Mouse (Mus musculus): ENCODE data around the gene Nfasc. TPM values are rescaled to one million over a fixed set of nuclear protein-coding genes. Genes with fewer than 3 reads are reported as not detected.

Nfasc gene
- polyA plus RNA-seq, 1 experiment = 120 TPM

DNA sequence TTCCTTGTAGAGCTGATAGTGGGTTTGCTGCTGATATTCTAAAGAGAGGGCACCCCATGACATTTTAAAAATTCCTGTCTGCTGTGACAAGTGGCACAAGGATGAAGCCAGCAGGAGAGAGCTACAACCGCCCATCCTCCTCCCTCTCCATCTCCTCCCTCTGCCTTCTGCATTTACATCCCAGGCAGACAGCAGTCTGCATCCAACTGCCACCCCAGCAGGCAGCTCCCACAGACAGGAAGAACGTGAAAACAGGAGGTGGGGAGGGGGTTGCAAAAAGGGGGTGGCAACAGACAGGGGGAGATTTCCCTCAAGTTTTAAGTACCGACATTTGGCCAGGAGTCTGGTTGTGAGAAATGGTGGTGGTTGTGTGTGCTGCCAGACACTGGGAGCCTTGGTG, 82.0 kb downstream of the Nfasc start:
- Histone ChIP-seq H3K4me1 (ENCODE audit: control insufficient read depth, insufficient read depth, low read length) (peaks cover 55% of the 10 kb centered on the region), H3K27me3 (ENCODE audit: control insufficient read depth, insufficient read depth, low read length) (no peaks in the 10 kb centered on the region), H3K4me3 (replicated peaks; ENCODE audit: insufficient read depth, low read depth, low read length) (no peak overlapping the region), H3K27ac (ENCODE audit: insufficient read depth, low read length) (no peak overlapping the region)
- TF ChIP-seq POLR2A (IDR thresholded peaks at IDR 0.05; ENCODE audit: borderline replicate concordance, insufficient read depth, low read length) (no peak), CTCF (IDR thresholded peaks at IDR 0.05; ENCODE audit: borderline replicate concordance, insufficient read depth, low read depth, low read length) (no peak)
- WGBS = 17% methylated on average over 3 of the region's 3 CpGs
- no peak for DNase-seq

DNA sequence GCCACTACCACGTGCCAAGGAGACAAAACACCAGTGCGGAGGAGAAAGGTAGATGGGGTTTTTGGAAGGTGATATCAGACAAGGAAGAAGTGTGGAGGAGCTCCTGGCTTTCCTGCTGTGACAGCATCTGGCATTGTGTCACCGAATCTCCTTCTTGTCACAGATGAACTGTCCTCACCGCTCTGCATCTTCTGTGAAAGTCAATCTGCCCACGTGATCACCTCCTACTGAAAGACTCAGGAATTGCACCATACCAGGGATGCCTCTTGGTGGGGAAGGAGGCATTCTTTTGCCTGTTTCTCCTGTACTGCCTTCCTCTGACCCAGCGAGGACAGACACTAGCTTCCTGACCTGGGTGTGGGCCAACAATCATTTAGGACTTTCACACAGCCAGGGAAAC, 86.0 kb downstream of the Nfasc start:
- WGBS = 14% methylated on average over 6 of the region's 6 CpGs
- Histone ChIP-seq H3K27ac (ENCODE audit: insufficient read depth, low read length) (no peak overlapping the region), H3K4me1 (ENCODE audit: control insufficient read depth, insufficient read depth, low read length) (peaks cover 68% of the 10 kb centered on the region), H3K27me3 (ENCODE audit: control insufficient read depth, insufficient read depth, low read length) (no peaks in the 10 kb centered on the region), H3K4me3 (replicated peaks; ENCODE audit: insufficient read depth, low read depth, low read length) (no peak overlapping the region)
- DNase-seq = peak; percentile 63 to 68
- TF ChIP-seq CTCF (IDR thresholded peaks at IDR 0.05; ENCODE audit: borderline replicate concordance, insufficient read depth, low read depth, low read length) = 0 out of 2 replicates have a peak, but pooled peaks have one; percentile 34
- TF ChIP-seq POLR2A (IDR thresholded peaks at IDR 0.05; ENCODE audit: borderline replicate concordance, insufficient read depth, low read length) = no peak

DNA sequence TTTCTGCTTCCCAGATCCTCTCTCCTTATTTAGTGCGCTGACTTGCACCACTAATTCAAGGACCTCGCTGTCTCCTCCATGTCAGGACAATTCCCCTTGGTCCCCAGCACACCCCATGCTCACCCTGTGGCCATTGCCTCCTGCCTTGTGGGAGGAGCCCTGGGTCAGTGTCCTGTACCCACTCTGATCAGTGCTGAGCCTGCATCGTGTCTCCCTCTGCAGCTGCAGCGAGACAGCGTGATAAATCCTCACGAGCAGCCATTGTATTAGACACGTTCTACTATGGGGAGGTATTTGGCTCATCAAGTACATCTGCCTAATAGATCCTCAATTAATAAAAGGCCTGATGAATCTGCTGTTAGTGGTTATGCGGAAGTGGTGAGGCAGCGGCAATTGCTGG, 86.8 kb downstream of the Nfasc start:
- H3K27ac ChIP-seq (ENCODE audit: insufficient read depth, low read length) = no peak overlapping the region
- H3K4me3 ChIP-seq (replicated peaks; ENCODE audit: insufficient read depth, low read depth, low read length) = no peak overlapping the region
- H3K4me1 ChIP-seq (ENCODE audit: control insufficient read depth, insufficient read depth, low read length) = peaks cover 64% of the 10 kb centered on the region
- TF ChIP-seq CTCF (IDR thresholded peaks at IDR 0.05; ENCODE audit: borderline replicate concordance, insufficient read depth, low read depth, low read length) (no peak), POLR2A (IDR thresholded peaks at IDR 0.05; ENCODE audit: borderline replicate concordance, insufficient read depth, low read length) (no peak)
- DNase-seq = no peak
- H3K27me3 ChIP-seq (ENCODE audit: control insufficient read depth, insufficient read depth, low read length) = no peaks in the 10 kb centered on the region
- 81% methylated on average over 9 of the region's 9 CpGs for WGBS

GRCm38 (mm10) chr1:132653841-132654457, 87.6 kb downstream of the Nfasc start:
- no peak overlapping the region for H3K27ac ChIP-seq (ENCODE audit: insufficient read depth, low read length)
- no peak for DNase-seq
- no peaks in the 10 kb centered on the region for H3K27me3 ChIP-seq (ENCODE audit: control insufficient read depth, insufficient read depth, low read length)
- 65% methylated on average over 12 of the region's 12 CpGs for WGBS
- H3K4me3 ChIP-seq (replicated peaks; ENCODE audit: insufficient read depth, low read depth, low read length) = no peak overlapping the region
- H3K4me1 ChIP-seq (ENCODE audit: control insufficient read depth, insufficient read depth, low read length) = peaks cover 56% of the 10 kb centered on the region
- no peak for TF ChIP-seq POLR2A (IDR thresholded peaks at IDR 0.05; ENCODE audit: borderline replicate concordance, insufficient read depth, low read length)
- TF ChIP-seq CTCF (IDR thresholded peaks at IDR 0.05; ENCODE audit: borderline replicate concordance, insufficient read depth, low read depth, low read length) = no peak

GRCm38 (mm10) chr1:132653161-132653560, 88.4 kb downstream of the Nfasc start:
- no peak for TF ChIP-seq CTCF (IDR thresholded peaks at IDR 0.05; ENCODE audit: borderline replicate concordance, insufficient read depth, low read depth, low read length)
- DNase-seq = no peak
- peaks cover 55% of the 10 kb centered on the region for H3K4me1 ChIP-seq (ENCODE audit: control insufficient read depth, insufficient read depth, low read length)
- 48% methylated on average over 9 of the region's 9 CpGs for WGBS
- no peak overlapping the region for H3K4me3 ChIP-seq (replicated peaks; ENCODE audit: insufficient read depth, low read depth, low read length)
- no peaks in the 10 kb centered on the region for H3K27me3 ChIP-seq (ENCODE audit: control insufficient read depth, insufficient read depth, low read length)
- H3K27ac ChIP-seq (ENCODE audit: insufficient read depth, low read length) = no peak overlapping the region

GRCm38 (mm10) chr1:132650680-132651079, 90.9 kb downstream of the Nfasc start:
- H3K27me3 ChIP-seq (ENCODE audit: control insufficient read depth, insufficient read depth, low read length) = no peaks in the 10 kb centered on the region
- 22% methylated on average over 9 of the region's 9 CpGs for WGBS
- no peak overlapping the region for H3K4me3 ChIP-seq (replicated peaks; ENCODE audit: insufficient read depth, low read depth, low read length)
- TF ChIP-seq POLR2A (IDR thresholded peaks at IDR 0.05; ENCODE audit: borderline replicate concordance, insufficient read depth, low read length) (no peak), CTCF (IDR thresholded peaks at IDR 0.05; ENCODE audit: borderline replicate concordance, insufficient read depth, low read depth, low read length) (no peak)
- DNase-seq = no peak
- H3K4me1 ChIP-seq (ENCODE audit: control insufficient read depth, insufficient read depth, low read length) = peaks cover 34% of the 10 kb centered on the region
- 0 out of 2 replicates have a peak overlapping the region, but pooled peaks have one; percentile 11 for H3K27ac ChIP-seq (ENCODE audit: insufficient read depth, low read length)

GRCm38 (mm10) chr1:132647958-132648357, 93.6 kb downstream of the Nfasc start:
- DNase-seq = no peak
- no peaks in the 10 kb centered on the region for H3K27me3 ChIP-seq (ENCODE audit: control insufficient read depth, insufficient read depth, low read length)
- H3K4me3 ChIP-seq (replicated peaks; ENCODE audit: insufficient read depth, low read depth, low read length) = no peak overlapping the region
- H3K27ac ChIP-seq (ENCODE audit: insufficient read depth, low read length) = no peak overlapping the region
- WGBS = 52% methylated on average over 6 of the region's 6 CpGs
- H3K4me1 ChIP-seq (ENCODE audit: control insufficient read depth, insufficient read depth, low read length) = peaks cover 13% of the 10 kb centered on the region
- no peak for TF ChIP-seq POLR2A (IDR thresholded peaks at IDR 0.05; ENCODE audit: borderline replicate concordance, insufficient read depth, low read length)
- TF ChIP-seq CTCF (IDR thresholded peaks at IDR 0.05; ENCODE audit: borderline replicate concordance, insufficient read depth, low read depth, low read length) = no peak

DNA sequence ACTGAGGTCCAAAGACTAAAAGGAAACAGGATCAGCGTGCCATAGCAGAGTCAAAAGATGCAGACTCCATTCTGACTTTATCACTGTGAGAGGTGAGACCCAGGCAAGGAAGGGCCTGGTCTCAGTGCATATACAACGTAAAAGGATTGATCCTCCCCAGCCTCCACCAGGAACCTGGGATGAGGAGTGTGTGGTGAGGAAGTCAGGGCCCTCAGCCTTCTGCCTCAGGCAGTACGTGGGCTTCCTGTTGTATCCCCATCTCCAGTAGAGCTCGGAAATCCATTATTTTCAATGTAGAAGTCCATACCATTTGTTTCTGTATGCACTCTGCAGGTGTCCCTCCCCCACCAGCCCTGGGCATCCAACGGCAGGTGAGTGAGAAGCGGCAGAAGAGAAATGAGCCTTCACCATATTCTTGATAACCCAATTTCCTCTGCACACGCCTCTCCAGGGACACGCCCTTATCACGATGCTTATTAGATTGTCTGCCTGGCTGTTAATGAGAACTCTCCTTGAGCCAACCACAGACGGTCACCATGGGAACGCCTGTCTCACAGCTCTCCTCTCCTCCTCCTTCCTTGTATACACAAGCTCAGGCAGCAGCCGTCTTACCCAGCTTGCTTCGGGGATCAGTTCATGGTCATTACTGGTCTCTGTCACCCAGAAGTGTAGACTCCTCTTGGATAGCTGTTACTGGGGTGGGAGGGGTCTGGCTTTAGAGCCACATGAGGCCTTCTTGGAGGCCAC, 100.4 kb downstream of the Nfasc start:
- TF ChIP-seq POLR2A (IDR thresholded peaks at IDR 0.05; ENCODE audit: borderline replicate concordance, insufficient read depth, low read length) (no peak), CTCF (IDR thresholded peaks at IDR 0.05; ENCODE audit: borderline replicate concordance, insufficient read depth, low read depth, low read length) (no peak)
- Histone ChIP-seq H3K27me3 (ENCODE audit: control insufficient read depth, insufficient read depth, low read length) (no peaks in the 10 kb centered on the region), H3K4me1 (ENCODE audit: control insufficient read depth, insufficient read depth, low read length) (peaks cover 30% of the 10 kb centered on the region), H3K27ac (ENCODE audit: insufficient read depth, low read length) (peak overlapping the region; percentile 23; the same call in 1 of the 2 replicates), H3K4me3 (replicated peaks; ENCODE audit: insufficient read depth, low read depth, low read length) (no peak overlapping the region)
- no peak for DNase-seq
- 52% methylated on average over 13 of the region's 13 CpGs for WGBS

All from cerebellum, adult 2 months (tissue).